Mouse (Mus musculus): ENCODE results near the gene Ipo5.

- TF ChIP-seq ZNF384 (IDR thresholded peaks at IDR 0.05; ENCODE audit: low read depth, low read length) = no peak
- TF ChIP-seq MAFK (IDR thresholded peaks at IDR 0.05; ENCODE audit: insufficient read depth, low read depth, low read length) = no peak
- no peak for TF ChIP-seq HCFC1 (IDR thresholded peaks at IDR 0.05; ENCODE audit: borderline replicate concordance, insufficient read depth, low read length)
- no peak for TF ChIP-seq ZC3H11A (IDR thresholded peaks at IDR 0.05; ENCODE audit: borderline replicate concordance, low read depth, low read length)
These were observed 30.4 kb upstream of the Ipo5 start for GRCm38 (mm10) chr14:120880601-120881000.
